Mouse (Mus musculus) myocyte (in vitro differentiated cells): ENCODE data around the gene Pbp2.

Source experiments
- CEBPB ChIP-seq: IDR thresholded peaks from 2 replicates; pipeline ENCODE4 v1.6.1; 2011; ENCODE audit warnings: mild to moderate bottlenecking, moderate library complexity; ENCODE audit not compliant: poor library complexity, insufficient read depth, severe bottlenecking
- E2F4 ChIP-seq: IDR thresholded peaks from one replicate; pipeline ENCODE4 v1.6.1; 2011; ENCODE audit warnings: mild to moderate bottlenecking, control low read depth, moderate library complexity; ENCODE audit not compliant: insufficient read depth
- MAX ChIP-seq: IDR thresholded peaks from one replicate; pipeline ENCODE4 v1.6.1; 2011; ENCODE audit warnings: low read depth, mild to moderate bottlenecking, control low read depth
- POLR2A ChIP-seq: IDR thresholded peaks from one replicate; pipeline ENCODE4 v1.6.1; 2011; ENCODE audit warnings: low read depth, mild to moderate bottlenecking, control low read depth, moderate library complexity; ENCODE audit not compliant: insufficient read length
- POLR2AphosphoS2 ChIP-seq: IDR thresholded peaks from one replicate; pipeline ENCODE4 v1.6.1; 2011; ENCODE audit warnings: low read depth, control low read depth; ENCODE audit not compliant: insufficient read length
- SRF ChIP-seq: IDR thresholded peaks from one replicate; pipeline ENCODE4 v1.6.1; 2011; ENCODE audit warnings: low read depth; ENCODE audit not compliant: control insufficient read depth, insufficient read length
- TCF12 ChIP-seq: IDR thresholded peaks from one replicate; pipeline ENCODE4 v1.6.1; 2011; ENCODE audit warnings: mild to moderate bottlenecking, control low read depth; ENCODE audit not compliant: poor library complexity, insufficient read depth, severe bottlenecking
- USF1 ChIP-seq: IDR thresholded peaks from one replicate; pipeline ENCODE4 v1.6.1; 2011; ENCODE audit warnings: low read depth, mild to moderate bottlenecking, control low read depth, moderate library complexity

- no peak for TF ChIP-seq USF1
- TF ChIP-seq MAX: no peak
- TF ChIP-seq POLR2A: no peak
- no peak for TF ChIP-seq CEBPB
- no peak for TF ChIP-seq SRF
- TF ChIP-seq E2F4: no peak
- no peak for TF ChIP-seq POLR2AphosphoS2
- no peak for TF ChIP-seq TCF12
Measured at GRCm38 (mm10) chr6:135316141-135316540, 5.9 kb upstream of the Pbp2 start.
